Mouse (Mus musculus) ES-Bruce4 (cell line): ENCODE measurements at regions not wholly inside any gene's neighbourhood (a gene's known extent, or its start where the extent isn't known, plus 50 kb on each side); places are given as distances from the start of the nearest gene placed in this dataset.

Experiments used
- H3K27ac ChIP-seq: 2 replicates; pipeline ENCODE4 v1.5.1; 2012; ENCODE audit warnings: low read length, inconsistent platforms; ENCODE audit not compliant: insufficient read depth
- H3K27me3 ChIP-seq: 2 replicates; pipeline ENCODE4 v1.6.1; 2012; ENCODE audit warnings: mild to moderate bottlenecking, low read length, inconsistent platforms; ENCODE audit not compliant: control insufficient read depth, poor library complexity, insufficient read depth, severe bottlenecking
- H3K36me3 ChIP-seq: 2 replicates; pipeline ENCODE4 v1.6.1; 2012; ENCODE audit warnings: inconsistent platforms, mild to moderate bottlenecking, low read length, moderate library complexity; ENCODE audit not compliant: control insufficient read depth, poor library complexity, insufficient read depth, severe bottlenecking
- H3K4me1 ChIP-seq: one replicate; pipeline ENCODE4 v1.8.1; 2011; ENCODE audit warnings: low read length; ENCODE audit not compliant: control insufficient read depth, insufficient read depth
- H3K4me3 ChIP-seq: 2 replicates; pipeline ENCODE4 v1.5.1; 2011; ENCODE audit warnings: low read depth, mild to moderate bottlenecking, low read length
- H3K9ac ChIP-seq: 2 replicates; pipeline ENCODE4 v1.6.1; 2012; ENCODE audit warnings: low read depth, mild to moderate bottlenecking, inconsistent platforms; ENCODE audit not compliant: poor library complexity, severe bottlenecking
- H3K9me3 ChIP-seq: replicated peaks from 2 replicates; pipeline ENCODE4 v1.6.1; 2012; ENCODE audit warnings: mild to moderate bottlenecking, low read length, inconsistent platforms; ENCODE audit not compliant: control insufficient read depth, poor library complexity, insufficient read depth, severe bottlenecking
- CTCF ChIP-seq: IDR thresholded peaks from one replicate; pipeline ENCODE4 v1.8.1; 2011; ENCODE audit warnings: low read depth, low read length
- EP300 ChIP-seq: IDR thresholded peaks from 2 replicates; pipeline ENCODE4 v1.6.1; 2011; ENCODE audit warnings: low read depth, low read length; ENCODE audit not compliant: insufficient read depth
- POLR2A ChIP-seq: IDR thresholded peaks from one replicate; pipeline ENCODE4 v1.8.1; 2011; ENCODE audit warnings: low read length; ENCODE audit not compliant: insufficient read depth

DNA sequence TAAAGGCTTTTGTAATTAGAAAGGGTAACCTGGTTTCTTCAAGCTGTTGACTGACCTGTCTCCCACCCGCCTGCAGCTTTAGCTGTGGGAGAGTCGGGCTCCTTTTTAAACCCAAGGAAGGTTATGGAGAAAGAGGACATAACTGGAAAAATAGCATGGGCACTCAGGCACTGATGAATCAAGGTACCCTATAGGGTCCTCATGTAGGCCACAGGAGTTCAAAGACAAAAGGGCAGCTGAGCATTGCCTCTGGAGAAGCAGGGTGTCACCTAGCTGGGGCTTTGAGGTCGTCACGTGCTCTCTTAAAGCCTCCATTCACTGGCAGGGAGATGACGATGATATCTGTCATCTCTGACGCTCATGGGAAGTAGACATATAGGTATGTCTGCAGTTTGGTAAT lies 68.4 kb upstream of the Habp2 start:
- H3K9ac ChIP-seq, result no peak overlapping the region
- TF ChIP-seq CTCF (no peak), EP300 (no peak), POLR2A (no peak)
- no peak overlapping the region for H3K4me3 ChIP-seq
- H3K36me3 ChIP-seq, result no peaks in the 10 kb centered on the region
- no peaks in the 10 kb centered on the region for H3K9me3 ChIP-seq
- H3K27ac ChIP-seq, result no peak overlapping the region
- H3K27me3 ChIP-seq, result no peaks in the 10 kb centered on the region
- H3K4me1 ChIP-seq, result no peaks in the 10 kb centered on the region

DNA sequence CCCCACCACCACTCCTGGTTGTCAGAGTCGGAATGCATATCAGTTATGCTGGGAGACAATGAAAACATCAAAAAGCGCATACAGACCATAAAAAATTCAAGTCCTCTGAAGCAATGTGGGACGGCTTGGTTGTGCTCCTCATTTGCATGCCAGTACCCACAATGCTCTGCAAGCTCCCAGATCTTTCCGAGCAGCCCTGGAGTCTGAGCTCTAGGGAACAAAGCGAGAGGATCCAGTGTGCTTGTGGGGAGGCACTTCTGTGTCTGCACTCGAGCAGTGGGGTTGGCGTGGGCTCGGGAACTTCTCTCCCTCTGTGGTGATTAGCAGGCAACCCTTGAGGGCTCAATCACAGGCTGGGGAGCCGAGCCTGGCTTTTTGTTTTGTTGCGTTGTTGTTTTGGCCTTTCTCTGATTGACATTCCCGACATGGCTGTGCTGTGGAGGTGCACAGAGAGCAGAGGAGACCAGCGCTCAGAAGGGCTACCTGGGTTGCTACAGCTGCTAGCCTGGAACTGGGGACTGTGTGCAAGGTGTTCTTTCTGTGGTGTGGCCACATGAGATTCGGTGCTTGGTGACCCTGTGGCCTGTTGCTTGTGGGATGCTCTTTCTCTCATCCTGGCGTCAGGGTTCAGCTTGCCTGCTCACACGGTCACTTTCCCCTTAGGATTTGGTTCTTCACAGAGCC lies 66.1 kb upstream of the Habp2 start:
- Histone ChIP-seq H3K4me1 (no peaks in the 10 kb centered on the region), H3K27me3 (no peaks in the 10 kb centered on the region), H3K4me3 (no peak overlapping the region), H3K9me3 (no peaks in the 10 kb centered on the region), H3K9ac (no peak overlapping the region), H3K27ac (no peak overlapping the region), H3K36me3 (no peaks in the 10 kb centered on the region)
- no peak for TF ChIP-seq POLR2A
- TF ChIP-seq CTCF, result no peak
- TF ChIP-seq EP300, result no peak

GRCm38 (mm10) chr19:56222496-56222895 lies 64.4 kb upstream of the Habp2 start:
- H3K9ac ChIP-seq, result no peak overlapping the region
- TF ChIP-seq CTCF (no peak), POLR2A (no peak), EP300 (no peak)
- H3K27ac ChIP-seq, result no peak overlapping the region
- no peaks in the 10 kb centered on the region for H3K36me3 ChIP-seq
- H3K4me1 ChIP-seq, result no peaks in the 10 kb centered on the region
- H3K27me3 ChIP-seq, result no peaks in the 10 kb centered on the region
- no peak overlapping the region for H3K4me3 ChIP-seq
- H3K9me3 ChIP-seq, result no peaks in the 10 kb centered on the region

- H3K4me3 ChIP-seq, result no peak overlapping the region
- no peak overlapping the region for H3K9ac ChIP-seq
- H3K9me3 ChIP-seq, result no peaks in the 10 kb centered on the region
- no peaks in the 10 kb centered on the region for H3K4me1 ChIP-seq
- no peaks in the 10 kb centered on the region for H3K36me3 ChIP-seq
- no peak overlapping the region for H3K27ac ChIP-seq
- no peaks in the 10 kb centered on the region for H3K27me3 ChIP-seq
- TF ChIP-seq CTCF, result no peak
- TF ChIP-seq POLR2A, result no peak
- no peak for TF ChIP-seq EP300
Measured at GRCm38 (mm10) chr19:56225039-56225438, 61.9 kb upstream of the Habp2 start.

DNA sequence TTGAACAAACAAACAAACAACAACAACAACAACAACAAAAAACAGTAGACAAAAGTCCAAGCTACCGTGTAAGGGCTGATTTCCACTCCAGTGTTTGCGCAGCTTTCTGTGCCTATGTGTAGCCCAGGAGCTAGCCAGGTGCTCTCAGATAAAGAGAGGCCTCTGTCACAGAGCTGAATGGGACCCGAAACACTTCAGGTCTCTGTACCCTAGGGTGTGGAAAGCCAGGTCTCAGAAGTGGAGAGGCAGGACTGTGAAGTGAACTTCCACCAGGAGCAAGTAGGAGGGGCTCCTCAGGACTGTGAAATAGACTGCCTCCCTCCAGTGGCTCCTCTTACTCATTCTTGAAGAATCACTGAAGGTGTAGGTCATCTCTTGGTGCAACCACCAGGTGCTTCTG lies 61.4 kb upstream of the Habp2 start:
- Histone ChIP-seq H3K9me3 (no peaks in the 10 kb centered on the region), H3K27me3 (no peaks in the 10 kb centered on the region), H3K4me1 (no peaks in the 10 kb centered on the region), H3K4me3 (no peak overlapping the region), H3K9ac (no peak overlapping the region), H3K27ac (no peak overlapping the region), H3K36me3 (no peaks in the 10 kb centered on the region)
- TF ChIP-seq CTCF (no peak), POLR2A (no peak), EP300 (no peak)

GRCm38 (mm10) chr19:56228586-56228985 lies 58.4 kb upstream of the Habp2 start:
- 0 out of 2 replicates have a peak, but pooled peaks cover 7% of the 10 kb centered on the region for H3K9me3 ChIP-seq
- no peak overlapping the region for H3K9ac ChIP-seq
- H3K27me3 ChIP-seq, result no peaks in the 10 kb centered on the region
- H3K27ac ChIP-seq, result no peak overlapping the region
- H3K36me3 ChIP-seq, result no peaks in the 10 kb centered on the region
- no peaks in the 10 kb centered on the region for H3K4me1 ChIP-seq
- H3K4me3 ChIP-seq, result no peak overlapping the region
- TF ChIP-seq EP300 (no peak), POLR2A (no peak)
